Mouse (Mus musculus): ENCODE data around the gene Art5.
A peak's percentile ranks its signal among the peaks of the same experiment; 100 is the strongest.

The Art5 gene

DNA sequence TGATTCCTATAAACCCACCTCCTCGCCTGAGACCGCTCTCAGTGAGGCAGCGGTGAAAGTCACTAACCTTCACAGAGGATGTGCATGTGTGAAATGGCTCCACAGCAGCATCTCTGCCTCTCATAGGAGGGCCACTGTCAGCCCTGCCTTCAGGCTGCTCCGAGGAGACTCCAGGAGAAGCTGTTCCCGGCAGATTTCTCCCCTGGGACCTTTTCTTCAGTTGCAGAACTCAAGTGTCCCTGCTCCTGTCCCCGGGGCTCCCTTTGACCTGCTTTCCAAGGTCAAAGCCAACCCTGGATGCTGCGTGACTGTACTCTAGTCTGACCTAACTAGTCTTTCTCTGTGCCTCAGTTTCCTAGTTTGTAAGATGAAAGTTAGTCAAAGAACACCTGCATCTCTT lies at the start of gene Art5:
TSS of gene Art5 (minus strand) at position 319 of the 400 bp plus-strand sequence.
- no peak for DNase-seq (ENCODE audit: low spot score in 2 of 2)

DNA sequence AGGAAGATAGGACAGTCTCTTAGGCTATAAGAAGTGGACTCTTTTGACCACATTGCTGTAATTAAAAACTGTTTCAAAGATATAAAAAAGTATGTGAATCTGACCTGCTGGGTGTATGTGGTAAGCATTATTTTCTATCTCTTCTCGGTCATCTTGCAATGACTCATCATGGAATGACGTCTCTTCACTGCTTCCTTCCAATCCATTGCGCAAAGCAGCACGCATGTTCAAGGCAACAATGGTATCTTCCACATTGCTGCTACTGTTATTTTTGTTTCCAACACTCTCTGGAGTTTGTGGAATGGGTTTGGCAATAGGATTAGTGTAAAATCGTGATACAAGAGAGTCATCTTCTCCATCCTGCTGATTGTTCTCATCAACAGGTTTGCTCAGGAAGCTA lies 44.4 kb upstream of the Art5 start:
- no peak for DNase-seq (ENCODE audit: low spot score in 2 of 2)

- no peak for DNase-seq (ENCODE audit: low spot score in 2 of 2)
These were observed 28.6 kb upstream of the Art5 start for GRCm38 (mm10) chr7:102137898-102138297.

- DNase-seq (ENCODE audit: low spot score in 2 of 2) = no peak
These were observed 28.2 kb upstream of the Art5 start for GRCm38 (mm10) chr7:102137464-102137863.

- no peak for DNase-seq (ENCODE audit: low spot score in 2 of 2)
These were observed 23.1 kb upstream of the Art5 start for GRCm38 (mm10) chr7:102132395-102132794.

GRCm38 (mm10) chr7:102120326-102120725 lies 11.0 kb upstream of the Art5 start:
- no peak for DNase-seq (ENCODE audit: low spot score in 2 of 2)

DNA sequence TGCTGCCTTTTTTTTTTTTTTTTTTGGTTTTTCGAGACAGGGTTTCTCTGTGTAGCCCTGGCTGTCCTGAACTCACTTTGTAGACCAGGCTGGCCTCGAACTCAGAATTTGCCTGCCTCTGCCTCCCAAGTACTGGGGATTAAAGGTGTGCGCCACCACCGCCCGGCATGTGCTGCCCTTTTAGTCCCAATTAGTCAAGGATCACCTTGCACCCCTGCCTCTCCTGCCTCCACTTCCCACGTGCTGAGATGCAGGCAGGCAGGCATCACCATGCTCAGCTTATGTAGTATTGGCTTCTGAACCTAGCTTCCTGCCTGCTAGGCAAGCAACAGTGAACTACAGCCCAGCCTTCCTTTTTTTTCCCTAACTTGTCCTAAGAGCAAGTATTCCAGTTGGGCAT lies 8.1 kb upstream of the Art5 start:
- no peak for DNase-seq (ENCODE audit: low spot score in 2 of 2)

- DNase-seq (ENCODE audit: low spot score in 2 of 2) = no peak
These were observed 7.5 kb upstream of the Art5 start, which contains the start of gene Chrna10 for GRCm38 (mm10) chr7:102116579-102117331. Gene Chrna10 (minus strand): TSS chr7:102116828.

- no peak for DNase-seq (ENCODE audit: low spot score in 2 of 2)
These were observed 4.0 kb upstream of the Art5 start for GRCm38 (mm10) chr7:102113151-102113729.

GRCm38 (mm10) chr7:102109746-102110145 lies 457 bp upstream of the Art5 start:
- DNase-seq (ENCODE audit: low spot score in 2 of 2) = no peak

GRCm38 (mm10) chr7:102108206-102108605 lies 1.1 kb downstream of the Art5 start:
- no peak for DNase-seq (ENCODE audit: low spot score in 2 of 2)

- DNase-seq (ENCODE audit: low spot score in 2 of 2) = no peak
These were observed 2.6 kb downstream of the Art5 start for GRCm38 (mm10) chr7:102106700-102107141.

GRCm38 (mm10) chr7:102104126-102104525 lies 5.2 kb downstream of the Art5 start:
- no peak for DNase-seq (ENCODE audit: low spot score in 2 of 2)

DNA sequence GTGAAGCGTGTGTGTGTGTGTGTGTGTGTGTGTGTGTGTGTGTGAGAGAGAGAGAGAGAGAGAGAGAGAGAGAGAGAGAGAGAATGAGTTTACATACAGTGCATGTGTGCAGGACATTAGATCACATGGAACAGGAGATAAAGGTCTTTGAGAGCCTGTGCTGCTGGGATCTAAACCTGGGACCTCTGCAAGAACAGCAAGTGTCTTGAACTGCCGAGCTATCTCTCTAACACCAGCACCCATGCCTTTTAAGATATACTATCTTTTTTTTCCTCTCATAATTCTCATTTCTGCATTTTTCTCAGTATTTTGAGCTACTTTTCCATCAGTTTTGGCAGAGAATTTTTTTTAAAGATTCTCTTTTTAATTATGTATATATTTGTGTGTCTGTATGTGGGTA lies 5.7 kb downstream of the Art5 start:
- no peak for DNase-seq (ENCODE audit: low spot score in 2 of 2)

DNA sequence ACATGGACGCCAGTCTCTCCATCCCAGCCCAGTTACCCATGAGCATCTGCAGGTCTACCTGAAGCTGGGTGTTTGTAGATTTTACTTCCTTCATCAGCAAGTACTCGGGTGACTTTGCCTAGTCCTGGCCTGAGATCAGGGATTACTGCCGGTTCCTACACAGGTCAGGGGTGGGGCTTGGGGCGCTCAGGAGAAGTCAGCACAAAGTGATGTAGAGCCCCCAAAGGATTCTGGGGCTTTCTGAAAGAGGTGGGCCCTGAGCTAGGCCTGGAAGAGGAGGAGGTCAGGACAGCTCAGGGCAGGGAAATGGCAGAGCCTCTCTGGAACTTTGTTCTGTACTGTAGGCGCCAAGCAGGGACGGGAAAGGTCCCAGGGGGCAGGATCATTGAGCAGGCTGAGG lies 6.6 kb downstream of the Art5 start:
- no peak for DNase-seq (ENCODE audit: low spot score in 2 of 2)

- DNase-seq (ENCODE audit: low spot score in 2 of 2) = no peak
These were observed 7.0 kb downstream of the Art5 start for GRCm38 (mm10) chr7:102102241-102102640.

- no peak for DNase-seq (ENCODE audit: low spot score in 2 of 2)
These were observed 7.8 kb downstream of the Art5 start, which contains the start of gene Art1 for GRCm38 (mm10) chr7:102101487-102101886. Gene Art1 (plus strand): TSS chr7:102101743.

DNA sequence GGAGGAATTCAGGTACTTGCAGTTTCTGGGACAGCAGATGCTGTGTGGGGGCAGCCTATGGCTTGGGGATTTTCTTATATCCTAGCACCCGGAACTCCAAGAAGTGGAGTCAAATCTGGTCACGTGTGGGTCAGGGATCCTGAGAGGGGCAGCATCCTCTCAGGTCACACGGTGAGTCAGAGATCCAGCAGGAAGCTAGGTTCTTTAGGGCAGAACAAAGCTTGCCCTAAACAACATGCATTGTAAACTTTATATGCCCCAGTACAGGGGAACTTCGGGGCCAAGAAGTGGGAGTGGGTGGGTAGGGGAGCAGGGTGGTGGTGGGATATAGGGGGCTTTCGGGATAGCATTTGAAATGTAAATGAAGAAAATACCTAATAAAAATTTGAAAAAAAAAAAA lies 8.4 kb downstream of the Art5 start:
- no peak for DNase-seq (ENCODE audit: low spot score in 2 of 2)

DNA sequence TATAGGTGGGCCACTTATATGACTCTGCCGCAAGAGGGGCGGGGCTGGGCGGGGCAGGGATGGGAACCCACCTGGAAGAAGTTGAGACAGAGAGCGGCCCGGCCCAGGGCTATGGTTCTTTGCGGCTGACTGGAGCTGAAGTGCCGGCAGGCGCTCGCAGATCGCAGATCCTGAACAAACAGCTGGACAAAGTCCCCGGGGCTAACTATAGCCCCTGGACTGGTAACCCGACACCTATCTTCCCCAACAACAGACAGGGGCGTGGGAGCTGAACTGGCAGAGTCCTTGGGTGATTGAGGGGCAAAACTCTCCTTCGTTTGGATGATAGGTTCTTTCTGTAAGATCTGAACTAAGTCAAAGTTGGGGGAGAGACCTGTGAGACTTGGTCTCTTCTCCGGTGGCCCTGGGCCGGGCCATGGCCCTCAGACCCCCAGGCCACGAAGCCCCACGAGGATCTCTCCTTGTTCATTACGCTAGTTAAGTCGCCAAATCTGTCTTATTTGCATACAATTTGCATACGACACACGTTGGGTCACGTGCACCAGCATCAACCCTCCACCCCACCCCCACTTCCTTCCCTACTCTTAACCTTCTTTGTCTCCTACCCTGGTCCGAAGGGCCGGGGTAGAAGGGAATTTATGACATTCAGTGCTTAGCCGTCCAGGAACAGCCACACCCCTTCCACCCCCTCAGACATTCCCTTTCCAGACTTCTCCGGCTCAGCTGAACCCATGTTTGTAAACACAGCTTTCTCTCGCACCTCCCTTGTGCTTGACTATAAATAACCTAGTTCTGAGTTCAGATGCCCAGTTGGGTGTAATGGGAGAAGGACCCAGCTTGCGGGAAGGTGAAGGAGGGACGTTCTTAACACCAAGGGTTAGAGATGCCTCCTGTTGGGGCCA lies 9.3 kb downstream of the Art5 start:
- DNase-seq (ENCODE audit: low spot score in 2 of 2) = peak in 1 of 2 experiments; percentile 8

GRCm38 (mm10) chr7:102087336-102087735 lies 22.0 kb downstream of the Art5 start:
- DNase-seq (ENCODE audit: low spot score in 2 of 2) = no peak

- no peak for DNase-seq (ENCODE audit: low spot score in 2 of 2)
These were observed 25.1 kb downstream of the Art5 start for GRCm38 (mm10) chr7:102084041-102084696.

- no peak for DNase-seq (ENCODE audit: low spot score in 2 of 2)
These were observed 26.5 kb downstream of the Art5 start, which contains the start of gene Trpc2 for GRCm38 (mm10) chr7:102082816-102083215. Gene Trpc2 (plus strand): TSS chr7:102083116.
